Mouse (Mus musculus) c-Kit-positive CD71-positive TER-119-positive erythroid progenitor cells, embryonic 14.5 days (primary cell): ENCODE results near the gene Gm9045.
"Not testable (repeated sequence)": the region's sequence is repeated elsewhere in the genome, so short reads cannot be mapped to it uniquely, and the experiment has no call there.

ENCODE experiments used
- DNase-seq: peaks from one replicate; pipeline ENCODE4 v3.0.0-alpha.2; 2013; ENCODE audit warnings: low spot score

Gene Gm9045

GRCm38 (mm10) chr10:118337731-118338130, at the start of gene Gm9045:
Gene Gm9045 (minus strand): TSS chr10:118337831.
- DNase-seq, result not testable (repeated sequence)

GRCm38 (mm10) chr10:118370443-118370842, 32.8 kb upstream of the Gm9045 start:
- DNase-seq, result peak; percentile 58

- DNase-seq, result no peak
Measured at GRCm38 (mm10) chr10:118369518-118369917, 31.9 kb upstream of the Gm9045 start.

- not testable (repeated sequence) for DNase-seq
Measured at GRCm38 (mm10) chr10:118354005-118354404, 16.4 kb upstream of the Gm9045 start, which contains the start of gene Gm9049. Gene Gm9049 (minus strand): TSS chr10:118354105.

GRCm38 (mm10) chr10:118348579-118348978, 10.9 kb upstream of the Gm9045 start, which contains the start of gene Gm9048:
Gene Gm9048 (minus strand): TSS chr10:118348679.
- DNase-seq, result not testable (repeated sequence)

GRCm38 (mm10) chr10:118343155-118343554, 5.5 kb upstream of the Gm9045 start, which contains the start of gene Gm9046:
Gene Gm9046 (minus strand): TSS chr10:118343255.
- DNase-seq, result not testable (repeated sequence)

- DNase-seq, result not testable (repeated sequence)
Measured at GRCm38 (mm10) chr10:118332308-118332707, 5.3 kb downstream of the Gm9045 start, which contains the start of gene Gm9044. Gene Gm9044 (minus strand): TSS chr10:118332408.

- DNase-seq, result not testable (repeated sequence)
Measured at GRCm38 (mm10) chr10:118326869-118327268, 10.8 kb downstream of the Gm9045 start, which contains the start of gene Gm9040. Gene Gm9040 (minus strand): TSS chr10:118326969.

GRCm38 (mm10) chr10:118319024-118319423, 18.6 kb downstream of the Gm9045 start:
- DNase-seq, result no peak

GRCm38 (mm10) chr10:118302133-118302532, 35.5 kb downstream of the Gm9045 start:
- not testable (repeated sequence) for DNase-seq

GRCm38 (mm10) chr10:118294938-118295337, 42.7 kb downstream of the Gm9045 start, which contains the start of gene Iltifb:
Gene Iltifb (minus strand): TSS chr10:118295038.
- DNase-seq, result no peak
